Mouse (Mus musculus) spleen, adult 2 months (tissue): ENCODE data around the gene Gm438. TPM values are rescaled to one million over a fixed set of nuclear protein-coding genes. Genes with fewer than 3 reads are reported as not detected.
"Not testable (repeated sequence)": the region's sequence is repeated elsewhere in the genome, so short reads cannot be mapped to it uniquely, and the experiment has no call there.

Experiments used
- DNase-seq, 2 experiments: peaks; one replicate each; pipeline versions ENCODE4 v3.0.0 to v3.0.0-alpha.2; 2012 to 2021; ENCODE audit warnings: low spot score in 2 of 2, low read depth in 1 of 2
- H3K27ac ChIP-seq: fragments of 200-500 bp; 2 replicates; pipeline ENCODE4 v1.5.1; 2012; ENCODE audit warnings: low read length, inconsistent platforms; ENCODE audit not compliant: insufficient read depth
- H3K27me3 ChIP-seq: fragments of 200-500 bp; 2 replicates; pipeline ENCODE4 v1.6.1; 2012; ENCODE audit warnings: mild to moderate bottlenecking, moderate library complexity, low read length, inconsistent platforms; ENCODE audit not compliant: control insufficient read depth, insufficient read depth
- H3K36me3 ChIP-seq: fragments of 200-500 bp; 2 replicates; pipeline ENCODE4 v1.6.1; 2012; ENCODE audit warnings: mild to moderate bottlenecking, low read length, inconsistent platforms; ENCODE audit not compliant: control insufficient read depth, insufficient read depth
- H3K4me1 ChIP-seq: fragments of 200-500 bp; 2 replicates; pipeline ENCODE4 v1.6.1; 2011; ENCODE audit warnings: inconsistent platforms; ENCODE audit not compliant: control insufficient read depth, insufficient read depth, insufficient read length
- H3K4me3 ChIP-seq: fragments of 200-500 bp; 2 replicates; pipeline ENCODE4 v1.5.1; 2011; ENCODE audit warnings: mild to moderate bottlenecking, inconsistent platforms; ENCODE audit not compliant: insufficient read depth, insufficient read length; ENCODE audit errors: extremely low read depth
- CTCF ChIP-seq: fragments of 200-500 bp; IDR thresholded peaks from 2 replicates; pipeline ENCODE4 v1.5.1; 2011; ENCODE audit warnings: mild to moderate bottlenecking, inconsistent platforms; ENCODE audit not compliant: insufficient read depth, insufficient read length, insufficient replicate concordance; ENCODE audit errors: extremely low read depth
- POLR2A ChIP-seq: fragments of 200-500 bp; IDR thresholded peaks from 2 replicates; pipeline ENCODE4 v1.6.1; 2011; ENCODE audit warnings: low read depth, low read length, inconsistent platforms
- WGBS: fragments of 180-500 bp; shearing (Covaris S2); methylation state at CpG from one replicate; pipeline ENCODE4 v1.1.7; 2018; 5-methylcytosine and 5-hydroxymethylcytosine counted together
- polyA plus RNA-seq: library from polyadenylated mRNA; depleted of rRNA; stranded (reverse); fragments of >200 nt; gene quantifications from 2 replicates; pipeline ENCODE4 v1.2.3, GENCODE M21; 2012; rRNA removed

Gm438 gene
- not detected in 2 replicates for polyA plus RNA-seq

DNA sequence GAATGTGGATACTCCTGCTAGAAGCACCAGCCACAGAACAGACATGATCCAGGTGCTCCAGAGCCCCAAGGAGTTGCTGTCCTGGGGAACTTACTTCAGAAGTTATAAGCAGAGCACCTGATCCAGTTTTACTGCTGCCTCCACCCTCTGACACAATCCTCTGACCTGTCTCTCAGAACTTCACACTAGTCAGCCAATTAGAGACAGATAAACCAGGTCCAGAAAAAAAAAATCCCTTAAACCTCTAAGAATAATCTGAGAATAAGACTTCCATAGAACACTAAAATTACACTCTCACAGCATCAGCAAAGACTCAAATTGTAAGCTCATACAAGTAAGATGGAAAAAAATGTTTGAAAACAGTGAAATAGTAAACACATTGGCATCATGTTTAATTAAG is at the start of gene Gm438:
Gene Gm438, minus strand, starts transcription at position 101 of the 400 bp plus-strand sequence.
- H3K4me1 ChIP-seq: no peaks in the 10 kb centered on the region
- H3K27me3 ChIP-seq: no peaks in the 10 kb centered on the region; the same call in 1 of the 2 replicates
- no peak within 1 kb of the TSS for H3K4me3 ChIP-seq
- H3K36me3 ChIP-seq: no peaks in the 10 kb centered on the region
- DNase-seq: no peak
- no peak within 1 kb of the TSS for H3K27ac ChIP-seq
- TF ChIP-seq POLR2A (no peak), CTCF (no peak)

- H3K4me3 ChIP-seq: no peak overlapping the region
- H3K36me3 ChIP-seq: no peaks in the 10 kb centered on the region
- TF ChIP-seq CTCF (no peak), POLR2A (no peak)
- DNase-seq: no peak
- H3K27me3 ChIP-seq: no peaks in the 10 kb centered on the region
- H3K27ac ChIP-seq: no peak overlapping the region
- H3K4me1 ChIP-seq: no peaks in the 10 kb centered on the region
- WGBS: 82% methylated on average over 2 of the region's 2 CpGs
Measured at GRCm38 (mm10) chr4:144824706-144825105, 38.3 kb upstream of the Gm438 start.

- Histone ChIP-seq H3K4me1 (no peaks in the 10 kb centered on the region), H3K4me3 (no peak overlapping the region), H3K36me3 (no peaks in the 10 kb centered on the region), H3K27me3 (no peaks in the 10 kb centered on the region), H3K27ac (no peak overlapping the region)
- DNase-seq: no peak
- TF ChIP-seq POLR2A: no peak
- TF ChIP-seq CTCF: no peak
- 91% methylated on average over 2 of the region's 2 CpGs for WGBS
Measured at GRCm38 (mm10) chr4:144823996-144824395, 37.6 kb upstream of the Gm438 start.

GRCm38 (mm10) chr4:144807135-144807534 is 20.8 kb upstream of the Gm438 start:
- not testable (repeated sequence) for H3K36me3 ChIP-seq, H3K27me3 ChIP-seq, H3K4me3 ChIP-seq, DNase-seq, H3K27ac ChIP-seq, H3K4me1 ChIP-seq
- 71% methylated on average over 5 of the region's 5 CpGs for WGBS

DNA sequence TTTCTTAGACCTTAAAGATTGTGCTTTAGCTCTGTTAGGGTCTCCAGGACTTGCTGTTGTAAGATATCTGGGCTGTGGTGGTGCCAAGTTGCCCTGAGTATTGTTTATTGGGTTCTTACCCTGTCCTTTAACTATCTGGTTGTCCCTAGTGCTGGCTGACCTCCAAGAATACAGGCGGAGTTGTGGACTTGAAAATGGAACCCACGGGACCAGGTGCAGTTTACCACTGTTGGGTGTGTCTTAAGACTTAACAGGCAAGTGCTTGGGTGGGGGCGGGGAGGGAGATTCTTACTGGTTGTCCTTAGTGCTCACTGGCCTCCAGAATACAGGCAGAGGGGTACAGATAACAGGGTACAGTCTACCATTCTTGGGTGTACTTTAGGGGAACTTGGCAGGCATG is 17.2 kb upstream of the Gm438 start:
- Histone ChIP-seq H3K4me1 (no peaks in the 10 kb centered on the region), H3K27ac (no peak overlapping the region), H3K36me3 (no peaks in the 10 kb centered on the region), H3K4me3 (no peak overlapping the region), H3K27me3 (no peaks in the 10 kb centered on the region)
- no peak for DNase-seq
- TF ChIP-seq POLR2A (no peak), CTCF (no peak)
- WGBS: 78% methylated on average over 3 of the region's 3 CpGs

DNA sequence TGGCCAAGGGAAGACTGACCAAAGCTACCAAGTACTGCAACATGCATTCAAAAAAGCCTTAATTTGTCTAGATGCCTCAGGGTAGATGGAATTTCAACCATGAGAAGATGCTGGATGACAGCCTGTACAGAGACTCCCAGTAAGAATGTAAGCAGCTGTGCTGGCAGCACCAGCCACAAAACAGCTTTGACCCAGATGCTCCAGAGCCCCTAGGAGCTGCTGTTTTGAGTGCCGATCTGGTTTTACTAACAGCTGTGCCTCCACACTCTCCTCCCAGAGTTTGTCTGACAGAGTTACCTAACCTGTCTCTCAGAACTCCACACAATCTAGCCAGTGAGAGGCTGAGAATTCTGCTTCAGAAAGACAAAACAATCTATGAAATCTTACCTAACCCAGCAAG is 3.8 kb upstream of the Gm438 start:
- WGBS: 65% methylated on average over 1 of the region's 1 CpGs
- Histone ChIP-seq H3K36me3 (no peaks in the 10 kb centered on the region), H3K4me1 (no peaks in the 10 kb centered on the region), H3K4me3 (no peak overlapping the region), H3K27me3 (no peaks in the 10 kb centered on the region), H3K27ac (no peak overlapping the region)
- TF ChIP-seq POLR2A (no peak), CTCF (no peak)
- DNase-seq: no peak

DNA sequence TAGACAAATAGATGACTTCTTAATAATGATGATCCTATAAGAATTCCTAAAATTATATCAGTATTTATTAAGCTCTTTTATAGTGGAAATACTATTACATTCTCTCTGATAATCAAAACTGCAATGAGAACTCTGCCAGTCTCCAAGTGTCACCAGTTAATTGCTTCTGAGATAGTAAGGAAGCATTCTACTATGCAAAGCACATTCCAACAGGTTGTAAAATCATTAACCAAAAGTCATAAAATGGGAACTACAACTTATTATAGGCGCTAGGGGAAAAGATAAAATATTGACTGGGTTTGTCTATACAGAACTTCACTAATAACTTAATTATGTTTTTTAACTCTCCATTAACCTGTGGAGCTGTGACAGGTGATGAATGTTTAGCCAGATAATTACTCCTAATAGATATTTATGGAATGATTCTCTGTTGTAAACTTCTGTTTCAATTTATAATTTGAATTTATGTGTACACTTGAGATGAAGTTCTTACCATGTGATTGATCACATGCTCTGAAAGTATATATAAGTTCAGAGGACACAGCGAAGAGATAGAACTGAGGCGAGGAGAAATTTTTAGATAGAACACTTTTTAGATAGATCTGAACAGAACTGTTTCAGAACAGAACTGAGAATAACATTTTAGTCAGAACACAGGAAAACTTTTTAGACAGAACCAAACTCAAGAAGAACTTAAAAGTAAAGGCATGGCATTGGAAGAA is 3.7 kb downstream of the Gm438 start:
- 78% methylated on average over 3 of the region's 3 CpGs for WGBS
- DNase-seq: no peak
- H3K4me3 ChIP-seq: no peak overlapping the region
- H3K36me3 ChIP-seq: no peaks in the 10 kb centered on the region
- H3K4me1 ChIP-seq: no peaks in the 10 kb centered on the region
- TF ChIP-seq CTCF: no peak
- no peak for TF ChIP-seq POLR2A
- no peaks in the 10 kb centered on the region; the same call in 1 of the 2 replicates for H3K27me3 ChIP-seq
- no peak overlapping the region for H3K27ac ChIP-seq

DNA sequence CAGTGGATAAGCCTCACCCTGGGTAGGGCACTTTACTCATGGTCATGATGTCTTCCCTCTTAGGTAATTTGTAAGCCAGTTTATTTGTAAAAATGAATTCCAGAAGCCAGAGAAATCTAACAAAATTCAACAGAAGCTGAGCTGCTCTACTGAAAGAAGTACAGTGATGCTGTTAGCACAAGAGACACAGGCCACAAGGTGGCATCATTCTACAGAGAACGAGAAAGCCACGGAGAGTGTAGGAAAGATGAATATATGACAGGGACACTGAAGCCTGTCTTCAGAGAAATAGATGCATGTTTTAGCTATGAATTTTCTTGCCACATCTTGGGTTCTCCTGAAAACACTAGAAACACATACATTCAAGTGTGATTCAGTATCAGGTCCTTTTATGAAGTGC is 20.7 kb downstream of the Gm438 start:
- no peak for TF ChIP-seq POLR2A
- TF ChIP-seq CTCF: no peak
- Histone ChIP-seq H3K27me3 (no peaks in the 10 kb centered on the region), H3K27ac (no peak overlapping the region), H3K4me3 (no peak overlapping the region), H3K36me3 (no peaks in the 10 kb centered on the region), H3K4me1 (no peaks in the 10 kb centered on the region)
- 14% methylated on average over 2 of the region's 2 CpGs for WGBS
- no peak for DNase-seq
